Mouse (Mus musculus) midbrain, embryonic 15.5 days (tissue): ENCODE results near the gene Vmp1. TPM values are rescaled to one million over a fixed set of nuclear protein-coding genes. Genes with fewer than 3 reads are reported as not detected.

Source experiments
- ATAC-seq: fragments of 200-750 bp; cut with Nextera tagmentation; replicated peaks from 2 replicates; pipeline ENCODE4 v1.8.0; 2017; ENCODE audit warnings: moderate TSS enrichment
- H3K27ac ChIP-seq: fragments of 300-500 bp; sonication (generic); 2 replicates; pipeline ENCODE4 v1.5.1; 2015; ENCODE audit warnings: mild to moderate bottlenecking, inconsistent platforms
- H3K27me3 ChIP-seq: fragments of 300-500 bp; sonication (generic); replicated peaks from 2 replicates; pipeline ENCODE4 v1.6.1; 2015; ENCODE audit warnings: inconsistent platforms
- H3K36me3 ChIP-seq: fragments of 300-500 bp; sonication (generic); replicated peaks from 2 replicates; pipeline ENCODE4 v1.6.1; 2015; ENCODE audit warnings: inconsistent platforms
- H3K4me1 ChIP-seq: fragments of 300-500 bp; sonication (generic); 2 replicates; pipeline ENCODE4 v1.6.1; 2015; ENCODE audit warnings: inconsistent platforms
- H3K4me2 ChIP-seq: fragments of 300-500 bp; sonication (generic); 2 replicates; pipeline ENCODE4 v1.6.1; 2015; ENCODE audit warnings: inconsistent platforms, mild to moderate bottlenecking, moderate library complexity
- H3K4me3 ChIP-seq: fragments of 300-500 bp; sonication (generic); 2 replicates; pipeline ENCODE4 v1.5.1; 2015; ENCODE audit warnings: mild to moderate bottlenecking, inconsistent platforms
- H3K9ac ChIP-seq: fragments of 300-500 bp; sonication (generic); 2 replicates; pipeline ENCODE4 v1.6.1; 2015; ENCODE audit warnings: mild to moderate bottlenecking, inconsistent platforms
- H3K9me3 ChIP-seq: fragments of 300-500 bp; sonication (generic); 2 replicates; pipeline ENCODE4 v1.6.1; 2016; ENCODE audit warnings: inconsistent platforms
- WGBS: fragments of 180-500 bp; shearing (Covaris S2); methylation state at CpG from one replicate; pipeline ENCODE4 v1.1.7; 2015; ENCODE audit warnings: mixed read lengths; 5-methylcytosine and 5-hydroxymethylcytosine counted together
- polyA plus RNA-seq: library from polyadenylated mRNA; unstranded; fragments of >200 nt; fragmentation: Nextera tagmentation; extraction: Ambion mirVana; gene quantifications from 2 replicates; pipeline ENCODE4 v1.2.1, GENCODE M21; 2015

Gene Vmp1
- polyA plus RNA-seq, 1 experiment from 2014 or later, result 111 TPM

DNA sequence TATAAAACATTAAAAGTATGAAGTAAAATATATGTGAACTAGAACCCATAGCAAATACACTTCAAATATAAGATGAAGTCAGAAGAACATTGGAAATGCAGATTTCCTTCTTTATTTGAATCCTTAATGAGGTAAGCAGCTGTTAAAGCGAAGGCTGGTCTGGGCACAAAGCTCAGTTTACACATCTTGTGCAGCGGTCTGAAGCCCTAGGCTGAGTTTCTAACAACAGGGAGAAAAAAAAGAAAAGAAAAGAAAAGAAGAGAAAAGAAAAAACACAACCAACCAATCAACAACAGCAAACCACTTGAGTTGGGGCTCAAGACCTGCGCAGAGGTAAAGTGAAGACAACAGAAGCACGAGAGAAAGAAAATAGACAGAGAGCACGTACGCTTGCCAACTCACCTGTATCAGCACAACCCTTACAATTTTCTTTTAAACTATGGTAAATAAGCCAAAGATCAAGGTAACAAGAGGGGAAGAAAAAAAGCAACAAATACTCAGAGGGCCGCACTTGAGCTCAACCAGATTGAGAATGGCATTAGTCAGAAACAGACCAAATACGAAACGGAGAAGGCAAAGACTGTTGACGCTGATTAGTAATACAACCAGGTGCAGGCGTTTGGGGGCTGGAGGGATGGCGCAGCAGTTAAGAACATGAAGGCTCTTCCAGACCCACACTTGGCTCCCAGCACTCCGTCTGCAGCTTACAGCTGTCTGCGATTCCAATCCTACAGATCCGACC lies 35.8 kb downstream of the Vmp1 start:
- 80% methylated on average over 15 of the region's 15 CpGs for WGBS
- no peak for ATAC-seq
- no peak overlapping the region for H3K27ac ChIP-seq
- no peaks in the 10 kb centered on the region for H3K9me3 ChIP-seq
- H3K27me3 ChIP-seq, result no peaks in the 10 kb centered on the region
- no peak overlapping the region for H3K4me2 ChIP-seq
- no peaks in the 10 kb centered on the region for H3K36me3 ChIP-seq
- H3K9ac ChIP-seq, result no peak overlapping the region
- no peaks in the 10 kb centered on the region for H3K4me1 ChIP-seq
- no peak overlapping the region for H3K4me3 ChIP-seq

DNA sequence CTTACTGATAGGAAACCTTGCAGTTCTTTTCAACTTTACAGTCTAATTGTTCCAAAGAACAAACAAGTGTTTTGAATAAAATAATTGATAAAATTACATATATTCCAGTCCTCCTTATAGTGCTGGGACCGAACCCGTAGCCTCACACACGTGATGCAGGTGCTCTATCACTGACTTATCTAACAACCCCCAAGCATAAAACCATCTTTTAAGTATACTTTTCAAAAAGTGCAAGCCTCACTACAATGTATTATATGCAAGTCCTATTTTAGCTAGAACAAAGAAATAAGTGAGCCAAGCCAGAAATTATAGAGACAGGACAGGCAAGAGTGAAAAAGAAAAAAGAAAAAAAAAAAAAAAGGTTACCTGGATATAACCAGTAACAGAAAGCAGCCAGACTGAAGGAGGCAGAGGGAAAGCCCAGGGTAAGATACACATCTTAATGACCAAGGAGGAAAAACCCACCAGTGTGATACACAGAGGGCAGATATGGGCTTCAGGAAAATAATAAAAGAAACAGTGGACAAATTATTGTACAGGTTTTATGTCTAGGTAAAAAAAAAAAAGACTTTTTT lies 36.7 kb downstream of the Vmp1 start:
- H3K27ac ChIP-seq, result no peak overlapping the region
- no peak overlapping the region for H3K4me2 ChIP-seq
- no peak overlapping the region for H3K4me3 ChIP-seq
- peaks cover 4% of the 10 kb centered on the region; the same call in 1 of the 2 replicates for H3K36me3 ChIP-seq
- H3K9ac ChIP-seq, result no peak overlapping the region
- WGBS, result 87% methylated on average over 3 of the region's 3 CpGs
- no peaks in the 10 kb centered on the region for H3K27me3 ChIP-seq
- H3K9me3 ChIP-seq, result no peaks in the 10 kb centered on the region
- no peaks in the 10 kb centered on the region for H3K4me1 ChIP-seq
- ATAC-seq, result no peak

DNA sequence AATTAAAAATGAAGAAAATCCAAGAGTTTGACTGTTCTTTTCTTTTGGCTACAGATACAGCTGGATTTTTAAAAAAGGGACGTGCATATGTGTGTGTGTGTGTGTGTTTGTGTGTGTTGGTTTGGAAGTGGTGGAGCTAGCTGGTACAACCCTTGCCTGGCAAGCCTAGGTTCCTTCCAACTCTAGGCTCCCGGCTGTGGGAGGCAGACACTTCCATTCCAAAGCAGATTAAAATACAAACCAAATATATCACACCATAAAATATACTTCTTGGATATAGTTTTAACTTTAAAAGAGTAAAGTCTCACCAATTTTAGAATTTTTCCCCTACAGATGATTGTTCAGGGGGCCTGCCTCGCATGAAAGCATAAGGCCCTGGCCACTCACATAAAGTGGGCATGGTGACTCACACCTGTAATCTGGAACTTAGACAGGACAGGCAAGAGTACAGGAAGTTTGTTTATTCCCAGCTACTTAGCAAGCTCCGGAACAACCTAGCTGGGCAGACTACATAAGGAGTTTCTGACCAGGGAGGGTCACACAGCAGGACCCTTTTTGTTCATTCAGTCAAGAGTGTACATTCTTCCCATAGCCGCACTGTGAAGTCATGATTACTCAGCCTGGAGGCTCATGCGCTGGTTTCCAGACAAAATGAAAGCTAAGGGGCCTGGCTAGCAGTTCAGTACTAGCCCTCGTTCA lies 37.4 kb downstream of the Vmp1 start:
- Histone ChIP-seq H3K9ac (no peak overlapping the region), H3K4me1 (no peaks in the 10 kb centered on the region), H3K36me3 (peaks cover 4% of the 10 kb centered on the region; the same call in 1 of the 2 replicates), H3K27ac (no peak overlapping the region), H3K27me3 (no peaks in the 10 kb centered on the region), H3K4me2 (no peak overlapping the region), H3K4me3 (no peak overlapping the region), H3K9me3 (no peaks in the 10 kb centered on the region)
- ATAC-seq, result no peak
- 62% methylated on average over 7 of the region's 7 CpGs for WGBS

DNA sequence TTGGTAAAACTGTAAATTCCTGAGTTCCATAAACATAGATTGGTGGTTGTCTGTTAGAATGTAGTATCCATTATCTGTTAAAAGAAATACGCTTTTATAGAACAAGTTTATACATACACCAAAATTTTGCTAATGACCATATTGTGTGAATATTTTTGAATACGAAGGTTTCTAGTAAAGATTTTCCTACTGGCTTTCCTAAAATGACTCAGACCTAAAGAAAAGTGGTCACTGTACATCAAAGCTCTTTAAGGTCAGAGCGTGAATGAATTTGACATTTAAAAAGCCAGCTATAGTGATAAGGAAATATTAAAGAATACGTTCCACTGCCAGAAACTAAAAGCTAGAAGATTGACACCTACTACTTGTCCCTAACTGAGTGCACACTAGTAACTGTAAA lies 39.1 kb downstream of the Vmp1 start:
- ATAC-seq, result no peak
- Histone ChIP-seq H3K9me3 (no peaks in the 10 kb centered on the region), H3K27me3 (no peaks in the 10 kb centered on the region), H3K4me2 (no peak overlapping the region), H3K36me3 (peaks cover 4% of the 10 kb centered on the region; the same call in 1 of the 2 replicates), H3K4me3 (no peak overlapping the region), H3K9ac (no peak overlapping the region), H3K4me1 (no peaks in the 10 kb centered on the region), H3K27ac (no peak overlapping the region)
- 94% methylated on average over 4 of the region's 4 CpGs for WGBS

DNA sequence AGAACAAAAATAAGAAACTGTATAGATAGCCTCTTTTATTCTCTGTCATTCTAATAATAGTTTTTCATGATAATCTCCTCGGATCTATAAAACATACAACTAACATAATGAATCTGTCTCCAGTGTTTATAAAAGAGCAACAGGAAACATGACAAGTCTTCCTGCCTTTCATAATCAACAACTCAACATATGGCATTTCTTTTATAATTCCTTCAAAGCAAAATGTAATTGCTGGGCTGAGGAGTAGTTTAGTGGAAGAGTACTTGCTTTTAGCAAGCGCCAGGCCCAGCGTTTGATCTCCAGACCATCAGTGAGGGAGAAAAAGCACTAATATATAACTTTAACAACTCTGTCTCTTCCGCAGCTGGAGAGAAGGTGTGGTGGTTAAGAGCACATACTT lies 41.9 kb downstream of the Vmp1 start:
- Histone ChIP-seq H3K9me3 (no peaks in the 10 kb centered on the region), H3K9ac (no peak overlapping the region), H3K4me1 (no peaks in the 10 kb centered on the region), H3K27ac (no peak overlapping the region), H3K4me2 (no peak overlapping the region), H3K36me3 (peaks cover 4% of the 10 kb centered on the region; the same call in 1 of the 2 replicates), H3K4me3 (no peak overlapping the region), H3K27me3 (no peaks in the 10 kb centered on the region)
- 92% methylated on average over 4 of the region's 4 CpGs for WGBS
- ATAC-seq, result no peak

DNA sequence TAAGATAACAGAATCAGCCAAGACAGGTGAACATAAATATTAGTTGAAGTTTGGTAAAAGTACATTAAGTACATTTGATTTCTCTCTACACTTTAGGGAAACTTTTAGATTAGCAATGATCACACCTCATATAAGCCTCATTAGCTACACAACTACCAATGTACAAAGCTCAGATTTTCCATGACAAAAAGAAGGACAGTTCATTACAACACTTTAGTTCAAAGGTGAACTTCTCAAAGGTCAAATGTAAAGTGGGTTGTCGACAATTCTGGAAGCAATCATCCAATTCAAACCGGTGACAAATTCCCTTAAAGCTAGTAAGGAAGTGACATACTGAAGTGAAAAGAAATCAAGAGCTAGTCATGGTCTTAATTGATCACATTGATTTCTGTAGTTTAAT lies 45.9 kb downstream of the Vmp1 start:
- no peak overlapping the region for H3K27ac ChIP-seq
- ATAC-seq, result no peak
- no peaks in the 10 kb centered on the region for H3K9me3 ChIP-seq
- H3K9ac ChIP-seq, result no peak overlapping the region
- peaks cover 4% of the 10 kb centered on the region; the same call in 1 of the 2 replicates for H3K36me3 ChIP-seq
- no peaks in the 10 kb centered on the region for H3K4me1 ChIP-seq
- no peak overlapping the region for H3K4me2 ChIP-seq
- WGBS, result 93% methylated on average over 2 of the region's 2 CpGs
- no peak overlapping the region for H3K4me3 ChIP-seq
- H3K27me3 ChIP-seq, result no peaks in the 10 kb centered on the region

DNA sequence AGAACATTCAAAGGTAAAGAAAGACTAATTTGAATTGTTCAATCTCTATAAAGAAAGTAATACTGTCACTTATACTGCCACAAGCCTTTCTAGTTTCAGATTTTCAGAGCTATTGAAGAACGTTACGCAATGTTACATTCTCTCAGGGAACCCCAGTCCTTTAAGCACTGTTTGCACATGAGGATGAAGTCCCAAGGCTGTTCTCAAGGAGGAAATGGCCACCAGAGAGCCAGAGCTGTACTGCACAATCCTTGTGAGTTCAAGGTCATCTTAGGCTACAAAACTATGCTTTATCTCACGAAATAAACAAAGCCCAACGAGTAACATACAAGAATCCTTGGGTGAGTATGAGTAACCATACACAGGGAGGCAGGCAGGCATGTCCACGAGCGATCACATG lies 49.2 kb downstream of the Vmp1 start:
- H3K27ac ChIP-seq, result no peak overlapping the region
- 94% methylated on average over 6 of the region's 6 CpGs for WGBS
- H3K4me3 ChIP-seq, result no peak overlapping the region
- ATAC-seq, result no peak
- no peaks in the 10 kb centered on the region for H3K36me3 ChIP-seq
- H3K9ac ChIP-seq, result no peak overlapping the region
- H3K27me3 ChIP-seq, result no peaks in the 10 kb centered on the region
- H3K9me3 ChIP-seq, result no peaks in the 10 kb centered on the region
- H3K4me1 ChIP-seq, result no peaks in the 10 kb centered on the region
- H3K4me2 ChIP-seq, result no peak overlapping the region

DNA sequence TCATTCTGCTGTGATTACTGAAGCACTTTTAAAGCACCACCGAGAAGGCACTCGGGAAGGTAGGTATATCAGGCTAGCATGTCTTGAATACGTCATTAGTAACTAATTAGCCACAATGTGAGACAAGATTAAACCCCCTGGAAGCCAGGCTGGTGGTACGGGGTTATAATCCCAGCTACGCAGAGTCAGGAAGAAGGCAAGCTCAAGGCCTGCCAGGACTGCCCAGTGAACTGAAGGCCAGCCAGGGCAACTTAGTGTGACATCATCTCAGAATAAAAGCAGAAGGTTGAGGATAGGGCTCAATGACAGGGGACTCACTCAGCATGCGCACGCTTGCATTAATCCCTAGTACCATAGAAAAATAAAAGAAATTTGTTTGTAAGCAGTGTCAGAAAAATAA lies 53.7 kb downstream of the Vmp1 start:
- H3K27me3 ChIP-seq, result no peaks in the 10 kb centered on the region
- H3K4me1 ChIP-seq, result no peaks in the 10 kb centered on the region
- H3K9ac ChIP-seq, result no peak overlapping the region
- H3K9me3 ChIP-seq, result no peaks in the 10 kb centered on the region
- 80% methylated on average over 7 of the region's 7 CpGs for WGBS
- H3K4me3 ChIP-seq, result no peak overlapping the region
- no peak overlapping the region for H3K27ac ChIP-seq
- no peak overlapping the region for H3K4me2 ChIP-seq
- ATAC-seq, result no peak
- no peaks in the 10 kb centered on the region for H3K36me3 ChIP-seq

DNA sequence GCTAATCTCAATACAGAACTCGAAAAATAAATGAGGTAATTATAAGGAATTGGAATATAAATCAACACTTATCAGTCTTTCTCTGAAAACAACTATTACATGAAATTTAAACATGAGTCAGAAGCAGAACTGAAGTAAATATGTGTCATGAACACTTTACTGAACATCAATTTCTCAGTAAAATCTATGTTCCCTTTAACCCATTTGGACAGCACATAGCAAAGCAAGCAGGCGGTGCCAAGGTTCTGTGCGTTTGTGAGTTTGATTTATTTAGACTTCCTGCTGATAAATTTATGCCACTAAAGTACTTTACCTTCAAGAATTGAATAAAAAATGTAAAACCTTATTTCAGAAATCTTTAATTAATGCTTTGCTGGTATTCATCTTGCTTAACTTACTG lies 54.2 kb downstream of the Vmp1 start:
- Histone ChIP-seq H3K4me2 (no peak overlapping the region), H3K36me3 (no peaks in the 10 kb centered on the region), H3K9ac (no peak overlapping the region), H3K4me3 (no peak overlapping the region), H3K27me3 (no peaks in the 10 kb centered on the region), H3K9me3 (no peaks in the 10 kb centered on the region), H3K27ac (no peak overlapping the region), H3K4me1 (no peaks in the 10 kb centered on the region)
- ATAC-seq, result no peak
- WGBS, result 96% methylated on average over 3 of the region's 3 CpGs

DNA sequence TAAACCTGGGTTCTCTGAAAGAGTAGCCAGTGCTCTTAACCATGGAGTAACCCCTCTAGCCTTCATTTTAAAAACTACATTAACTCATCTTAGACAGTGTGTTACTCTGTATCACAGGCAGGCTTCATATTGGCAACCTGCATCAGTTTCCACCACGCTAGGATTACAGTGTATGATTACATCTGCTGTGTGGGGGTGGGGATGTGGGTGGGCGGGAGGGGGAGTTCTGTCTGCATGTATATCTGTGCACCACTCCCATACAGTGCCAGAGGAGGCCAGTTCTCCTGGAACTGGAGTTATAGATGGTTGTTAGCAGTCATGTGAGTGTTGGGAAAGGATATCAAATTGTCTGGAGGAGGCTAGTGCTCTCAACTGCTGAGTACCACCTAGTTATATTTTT lies 55.2 kb downstream of the Vmp1 start:
- no peak for ATAC-seq

DNA sequence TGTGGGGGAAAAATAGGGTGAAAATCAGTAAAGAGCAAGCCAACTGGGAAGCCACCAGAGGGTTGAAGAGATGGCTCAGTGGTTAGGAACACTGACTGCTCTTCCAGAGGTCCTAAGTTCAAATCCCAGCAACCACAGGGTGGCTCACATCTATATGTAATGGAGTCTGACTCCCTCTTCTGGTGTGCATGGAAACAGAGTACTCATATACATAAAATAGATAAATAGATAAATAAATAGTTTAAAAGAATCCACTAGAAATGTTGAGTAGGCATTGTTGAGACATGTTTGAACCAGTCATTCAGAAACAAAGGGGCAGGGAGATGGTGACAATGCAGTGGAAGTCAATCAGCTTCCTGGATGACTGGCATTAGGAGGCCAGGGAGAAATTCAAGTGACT lies 56.0 kb downstream of the Vmp1 start:
- H3K36me3 ChIP-seq, result no peaks in the 10 kb centered on the region
- no peak overlapping the region for H3K4me3 ChIP-seq

More for the DNA sequence above, 55.2 kb downstream of the Vmp1 start:
- Histone ChIP-seq H3K27ac (no peak overlapping the region), H3K36me3 (no peaks in the 10 kb centered on the region), H3K4me2 (no peak overlapping the region), H3K27me3 (no peaks in the 10 kb centered on the region), H3K4me1 (no peaks in the 10 kb centered on the region), H3K9ac (no peak overlapping the region), H3K4me3 (no peak overlapping the region), H3K9me3 (no peaks in the 10 kb centered on the region)
- 91% methylated on average over 2 of the region's 2 CpGs for WGBS

DNA sequence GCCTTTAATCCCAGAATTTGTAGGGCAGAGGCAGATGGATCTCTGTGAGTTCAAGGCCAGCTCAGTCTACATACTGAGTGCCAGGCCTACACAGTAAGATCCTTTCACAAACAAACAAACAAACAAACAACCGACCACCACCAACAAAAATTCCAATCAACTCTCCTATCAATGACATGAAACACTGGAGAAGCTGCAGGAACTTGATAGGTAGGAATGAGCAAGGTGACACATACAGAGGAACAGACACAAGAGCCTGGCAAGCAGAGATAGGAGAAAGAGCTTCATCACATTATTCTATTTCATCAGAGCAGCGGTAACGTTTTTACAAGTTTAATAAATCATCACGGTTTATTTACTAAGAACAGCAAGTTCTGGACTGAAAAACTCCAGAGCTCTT lies 56.9 kb downstream of the Vmp1 start:
- Histone ChIP-seq H3K9ac (no peak overlapping the region), H3K4me3 (no peak overlapping the region), H3K36me3 (no peaks in the 10 kb centered on the region), H3K4me2 (no peak overlapping the region), H3K27me3 (no peaks in the 10 kb centered on the region), H3K27ac (no peak overlapping the region), H3K9me3 (no peaks in the 10 kb centered on the region), H3K4me1 (0 out of 2 replicates have a peak, but pooled peaks cover 4% of the 10 kb centered on the region)
- ATAC-seq, result no peak
- WGBS, result 97% methylated on average over 4 of the region's 4 CpGs

More for the DNA sequence above, 56.0 kb downstream of the Vmp1 start:
- H3K9me3 ChIP-seq, result no peaks in the 10 kb centered on the region
- no peak overlapping the region for H3K27ac ChIP-seq
- no peak for ATAC-seq
- H3K9ac ChIP-seq, result no peak overlapping the region
- no peak overlapping the region for H3K4me2 ChIP-seq
- no peaks in the 10 kb centered on the region for H3K4me1 ChIP-seq
- H3K27me3 ChIP-seq, result no peaks in the 10 kb centered on the region
